Mouse (Mus musculus): ENCODE results near the gene Tkfc. TPM values are rescaled to one million over a fixed set of nuclear protein-coding genes. Genes with fewer than 3 reads are reported as not detected.

Gene Tkfc
- polyA plus RNA-seq (2017; shearing (Covaris generic)) = 10.4 TPM

DNA sequence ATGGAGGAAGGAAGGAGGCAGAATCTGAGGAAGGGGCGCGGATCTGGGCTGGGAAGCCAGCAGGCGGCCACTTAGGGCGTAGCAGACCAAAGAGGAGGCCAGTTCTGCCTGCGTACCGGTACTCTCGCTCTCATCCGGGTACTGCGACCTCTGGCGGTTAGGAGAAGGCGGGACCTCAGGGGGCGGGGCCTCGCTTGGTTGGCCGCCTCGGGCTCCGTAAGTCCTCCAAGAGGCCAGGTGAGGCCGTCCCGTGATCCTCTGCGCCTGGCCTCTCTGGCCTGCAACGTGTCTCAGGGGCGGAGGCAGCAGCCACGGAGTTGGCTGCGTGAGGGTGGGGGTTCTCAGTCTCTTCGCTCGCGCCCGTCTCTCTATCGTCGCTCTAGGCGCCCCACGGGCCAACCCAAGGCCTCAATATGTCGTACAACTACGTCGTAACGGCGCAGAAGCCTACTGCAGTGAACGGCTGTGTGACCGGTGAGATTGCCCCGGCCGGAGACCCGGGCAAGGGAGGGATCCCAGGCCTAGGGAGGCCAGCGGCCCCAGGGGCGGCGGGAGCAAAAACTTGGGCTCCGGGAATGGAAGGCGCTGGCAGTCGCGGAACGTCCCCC lies at the start of gene Tkfc, which contains the start of gene Ddb1:
Tkfc (minus strand) TSS at position 362 of the 608 bp plus-strand sequence.
Ddb1 (plus strand) TSS at position 35 of the 608 bp plus-strand sequence.

DNA sequence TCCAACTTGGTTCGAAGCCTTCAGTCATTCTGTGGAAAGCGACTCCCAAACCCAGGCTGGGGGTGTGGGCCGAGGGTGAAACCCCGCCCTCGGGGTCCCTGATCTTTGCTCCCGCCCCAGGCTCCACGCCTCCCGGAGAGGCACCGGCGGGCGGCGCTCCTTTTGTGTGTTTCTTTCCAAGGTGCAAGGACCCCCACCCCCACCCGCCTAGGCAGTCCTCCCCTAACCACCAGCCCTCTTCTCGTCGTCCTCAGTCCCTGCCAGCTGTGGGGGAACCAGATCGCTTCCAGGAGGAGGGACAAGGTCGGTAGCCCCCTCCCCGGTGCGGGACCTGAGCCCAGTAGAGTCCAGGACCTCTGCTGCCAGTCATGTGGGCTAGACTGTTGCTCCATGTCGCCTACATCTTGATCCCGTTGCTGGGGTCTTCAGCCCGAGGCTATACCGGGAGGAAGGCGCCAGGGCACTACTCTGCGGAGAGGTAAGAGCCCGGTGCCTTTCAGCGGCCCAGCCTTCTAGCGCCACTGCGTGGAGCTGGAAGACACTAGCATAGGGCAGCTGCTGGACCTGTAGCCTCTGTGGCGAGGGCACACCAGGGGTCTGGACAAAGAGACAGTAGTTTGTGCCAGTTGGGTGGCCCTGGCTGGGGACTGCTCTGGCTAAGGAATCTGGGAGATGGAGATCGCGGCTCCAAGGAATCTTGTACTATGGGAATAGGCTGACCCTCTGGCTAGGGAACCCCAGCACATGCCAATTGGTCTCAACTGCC lies 28.8 kb upstream of the Tkfc start, which contains the start of gene Vwce:
Vwce (plus strand) TSS at position 108 of the 766 bp plus-strand sequence.

GRCm38 (mm10) chr19:10576690-10577561 lies 28.5 kb downstream of the Tkfc start, which contains the start of the genes Cyb561a3 and Tmem138:
TSS of gene Cyb561a3 (plus strand) at chr19:10577172.
TSS of gene Tmem138 (minus strand) at chr19:10577362.

DNA sequence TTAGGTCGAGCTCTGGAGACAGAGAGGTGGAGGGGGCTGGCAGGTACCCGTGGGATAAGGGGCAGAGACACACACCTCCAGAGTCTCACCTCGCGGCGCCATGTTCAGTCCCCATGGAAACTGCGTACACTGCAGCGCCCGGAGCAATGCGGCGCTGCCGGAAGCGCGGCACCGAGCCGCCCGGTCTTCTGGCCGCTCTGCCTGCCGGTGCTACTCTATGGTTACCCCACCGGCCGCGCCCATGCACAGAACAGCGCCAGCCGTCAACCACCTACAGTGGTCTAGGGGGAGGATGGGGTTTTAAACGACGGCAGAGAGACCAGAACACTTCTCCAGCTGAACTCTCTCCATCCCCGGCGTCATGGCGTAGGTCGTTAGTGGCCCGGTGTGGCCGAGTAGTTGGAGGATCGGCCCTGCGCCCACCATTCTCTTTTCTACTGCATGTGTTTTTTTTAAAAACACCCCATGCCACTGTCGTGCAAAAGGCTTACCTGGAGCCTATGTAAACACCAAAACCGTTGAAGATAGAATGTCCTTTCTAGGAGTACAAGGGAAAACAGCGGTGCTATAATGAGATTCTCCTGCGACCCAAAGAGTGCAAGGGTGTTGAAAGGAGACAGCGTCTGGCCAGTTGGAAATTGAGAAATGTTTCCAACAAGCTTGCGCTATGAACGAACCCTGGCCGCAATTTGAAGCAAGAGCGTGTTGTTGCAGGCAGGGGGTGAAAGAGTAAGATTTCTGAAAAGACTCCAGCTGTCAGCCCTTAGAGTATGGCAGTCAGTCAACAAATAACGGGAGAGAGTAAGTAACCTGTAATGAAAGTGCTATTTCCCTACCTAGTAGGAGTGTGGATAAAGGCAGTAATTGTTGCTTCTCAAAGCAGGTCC lies 49.6 kb downstream of the Tkfc start, which contains the start of gene Tmem216:
Tmem216 (minus strand) TSS at position 615 of the 887 bp plus-strand sequence.

Other genes with a start within 250 kb of the Tkfc start
- not detected for gene Syt7, start 216.6 kb downstream of the Tkfc start, polyA plus RNA-seq (2017; shearing (Covaris generic))
- not detected for gene Lrrc10b, start 148.2 kb downstream of the Tkfc start, polyA plus RNA-seq (2017; shearing (Covaris generic))
- 0.34 TPM for gene Ppp1r32, start 122.7 kb downstream of the Tkfc start, polyA plus RNA-seq (2017; shearing (Covaris generic))
- 34.1 TPM for gene Cpsf7, start 80.4 kb downstream of the Tkfc start, polyA plus RNA-seq (2017; shearing (Covaris generic))
- 102 TPM for gene Sdhaf2, start 79.5 kb downstream of the Tkfc start, polyA plus RNA-seq (2017; shearing (Covaris generic))
- gene Tmem216, start 49.4 kb downstream of the Tkfc start, polyA plus RNA-seq (2017; shearing (Covaris generic)) = 11.6 TPM
- 53.7 TPM for gene Cyb561a3, start 28.5 kb downstream of the Tkfc start, polyA plus RNA-seq (2017; shearing (Covaris generic))
- gene Tmem138, start 28.3 kb downstream of the Tkfc start, polyA plus RNA-seq (2017; shearing (Covaris generic)) = 20.5 TPM
- 199 TPM for gene Ddb1, start 327 bp downstream of the Tkfc start, polyA plus RNA-seq (2017; shearing (Covaris generic))
- not detected for gene Vwce, start 28.6 kb upstream of the Tkfc start, polyA plus RNA-seq (2017; shearing (Covaris generic))
- gene Pga5, start 72.4 kb upstream of the Tkfc start, polyA plus RNA-seq (2017; shearing (Covaris generic)) = not detected
- gene Vps37c, start 83.1 kb upstream of the Tkfc start, polyA plus RNA-seq (2017; shearing (Covaris generic)) = 21.6 TPM
- gene Cd5, start 133.3 kb upstream of the Tkfc start, polyA plus RNA-seq (2017; shearing (Covaris generic)) = 654 TPM
- gene Cd6, start 224.4 kb upstream of the Tkfc start, polyA plus RNA-seq (2017; shearing (Covaris generic)) = 684 TPM
- gene Slc15a3, start 234.1 kb upstream of the Tkfc start, polyA plus RNA-seq (2017; shearing (Covaris generic)) = 1.7 TPM

Measured in activated CD4-positive, CD25-positive, alpha-beta regulatory T cell, adult 9 weeks (primary cell).